Mouse (Mus musculus) liver, embryonic 14.5 days (tissue): ENCODE measurements at regions not wholly inside any gene's neighbourhood (a gene's known extent, or its start where the extent isn't known, plus 50 kb on each side); places are given as distances from the start of the nearest gene placed in this dataset.

Experiments used
- CTCF ChIP-seq: IDR thresholded peaks from 2 replicates; pipeline ENCODE4 v1.5.1; 2016; ENCODE audit warnings: antibody characterized with exemption, low read depth, control low read depth
- EP300 ChIP-seq: IDR thresholded peaks from 2 replicates; pipeline ENCODE4 v1.6.1; 2016; ENCODE audit warnings: antibody characterized with exemption, low read depth

DNA sequence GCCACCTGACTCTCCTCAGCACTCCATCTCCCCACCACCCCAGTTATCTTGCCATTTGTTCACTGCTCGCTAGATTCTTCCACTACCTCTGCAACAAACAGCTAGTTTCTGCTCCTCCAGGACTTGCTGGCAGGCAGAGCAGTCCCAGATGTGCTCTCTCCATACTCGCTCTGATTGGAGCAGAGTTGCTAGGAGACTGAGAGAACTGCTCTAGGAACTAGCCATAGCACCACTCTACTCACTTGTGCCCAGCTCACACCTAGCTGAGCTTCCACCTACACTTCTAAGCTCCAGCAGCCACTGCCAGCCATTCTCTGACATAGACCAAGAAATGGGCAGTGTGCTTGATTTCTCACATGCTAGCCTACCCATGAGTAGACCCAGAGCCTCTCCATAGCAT, 230.6 kb upstream of the Sema3a start:
- TF ChIP-seq EP300: no peak
- no peak for TF ChIP-seq CTCF
